Mouse (Mus musculus) MEL (cell line): ENCODE data around the gene Atoh8.

Source experiments
- CHD2 ChIP-seq: IDR thresholded peaks from 2 replicates; pipeline ENCODE4 v1.6.1; 2011; ENCODE audit warnings: low read length, improper control_type of control experiment
- CTCF ChIP-seq, 3 experiments: IDR thresholded peaks in 2 of 3; conservative IDR thresholded peaks in 1 of 3; 2 replicates each; pipeline ENCODE4 v1.5.1; 2011 to 2012; ENCODE audit warnings: low read length in 3 of 3, low read depth in 2 of 3, mild to moderate bottlenecking in 2 of 3, improper control_type of control experiment in 1 of 3, inconsistent platforms in 1 of 3, mixed read lengths in 1 of 3, moderate library complexity in 1 of 3; ENCODE audit not compliant: control insufficient read depth in 1 of 3, insufficient read depth in 1 of 3, poor library complexity in 1 of 3, severe bottlenecking in 1 of 3
- HCFC1 ChIP-seq: IDR thresholded peaks from 2 replicates; pipeline ENCODE4 v1.6.1; 2012; ENCODE audit warnings: low read depth, mild to moderate bottlenecking, inconsistent platforms, low read length, improper control_type of control experiment, moderate library complexity
- NELFE ChIP-seq: IDR thresholded peaks from 2 replicates; pipeline ENCODE4 v1.6.1; 2011; ENCODE audit warnings: low read depth, low read length, improper control_type of control experiment
- POLR2A ChIP-seq, 2 experiments: IDR thresholded peaks; 2 replicates each; pipeline ENCODE4 v1.6.1; 2011 to 2012; ENCODE audit warnings: low read length in 2 of 2, mild to moderate bottlenecking in 2 of 2, control low read depth in 1 of 2, improper control_type of control experiment in 1 of 2, low read depth in 1 of 2, moderate library complexity in 1 of 2; ENCODE audit not compliant: control insufficient read depth in 1 of 2, insufficient read depth in 1 of 2, poor library complexity in 1 of 2
- RAD21 ChIP-seq: IDR thresholded peaks from 2 replicates; pipeline ENCODE4 v1.6.1; 2011; ENCODE audit warnings: mild to moderate bottlenecking, low read depth, low read length, improper control_type of control experiment
- TBP ChIP-seq: IDR thresholded peaks from 2 replicates; pipeline ENCODE4 v1.8.0; 2011; ENCODE audit warnings: low read depth, low read length, improper control_type of control experiment

DNA sequence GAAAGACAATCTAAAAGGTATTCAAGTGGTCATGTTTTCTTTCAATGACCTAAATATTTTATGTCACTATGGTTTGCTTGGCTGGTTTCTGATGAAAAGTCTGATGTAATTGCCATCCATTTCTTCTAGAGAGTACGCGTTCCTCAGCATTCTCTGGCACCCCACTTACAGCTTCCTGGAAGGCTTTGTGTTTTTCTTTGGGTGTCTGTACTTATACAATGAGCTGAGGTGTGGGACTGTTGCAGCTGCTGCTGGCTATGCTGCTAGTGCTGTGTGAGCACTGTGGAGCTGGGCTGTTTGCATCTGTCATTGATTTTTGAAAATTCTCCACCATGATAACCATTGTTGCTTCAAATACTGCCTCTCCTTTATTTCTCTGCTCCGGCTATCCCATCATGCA lies 56.4 kb downstream of the Atoh8 start:
- TF ChIP-seq TBP (no peak), CHD2 (no peak), CTCF (IDR thresholded peaks at IDR 0.05 in 2 of 3, conservative IDR thresholded peaks at IDR 0.05 in 1 of 3; ENCODE audit: control insufficient read depth in 1 of 3, insufficient read depth in 1 of 3, low read depth in 2 of 3, low read length in 3 of 3, poor library complexity in 1 of 3, severe bottlenecking in 1 of 3) (no peak), POLR2A (IDR thresholded peaks at IDR 0.05; ENCODE audit: control insufficient read depth in 1 of 2, insufficient read depth in 1 of 2, low read depth in 1 of 2, low read length in 2 of 2, poor library complexity in 1 of 2) (no peak), RAD21 (no peak), HCFC1 (no peak), NELFE (no peak)
